Mouse (Mus musculus): Measurements from ENCODE around the gene Gid4. TPM values are rescaled to one million over a fixed set of nuclear protein-coding genes. Genes with fewer than 3 reads are reported as not detected.

The Gid4 gene
- 23.6 and 25.9 TPM in 2 replicates for polyA plus RNA-seq (2015; fragmentation: Nextera tagmentation; extraction: Ambion mirVana)

GRCm38 (mm10) chr11:60416963-60417716 is at the start of gene Gid4:
Gene Gid4 (plus strand): TSS chr11:60417145.
- no peaks in the 10 kb centered on the region for H3K36me3 ChIP-seq (replicated peaks)
- H3K9me3 ChIP-seq, result no peaks in the 10 kb centered on the region
- H3K27me3 ChIP-seq (replicated peaks), result no peaks in the 10 kb centered on the region
- peak within 1 kb of the TSS; percentile 94 for H3K4me3 ChIP-seq
- H3K9ac ChIP-seq, result peak within 1 kb of the TSS; percentile 81
- WGBS, result under 1% methylated on average over 70 of the region's 81 CpGs
- peak within 1 kb of the TSS; percentile 83 for H3K4me2 ChIP-seq
- peak; percentile 97 for ATAC-seq (replicated peaks)
- H3K4me1 ChIP-seq, result peaks cover 36% of the 10 kb centered on the region
- H3K27ac ChIP-seq, result peak within 1 kb of the TSS; percentile 89

- H3K4me1 ChIP-seq, result peaks cover 6% of the 10 kb centered on the region; the same call in 1 of the 2 replicates
- no peak overlapping the region for H3K4me2 ChIP-seq
- no peak for ATAC-seq (replicated peaks)
- no peaks in the 10 kb centered on the region for H3K36me3 ChIP-seq (replicated peaks)
- H3K27ac ChIP-seq, result no peak overlapping the region
- no peaks in the 10 kb centered on the region for H3K9me3 ChIP-seq
- no peaks in the 10 kb centered on the region for H3K27me3 ChIP-seq (replicated peaks)
- WGBS, result 82% methylated on average over 3 of the region's 3 CpGs
- H3K9ac ChIP-seq, result no peak overlapping the region
- no peak overlapping the region for H3K4me3 ChIP-seq
These were observed 49.7 kb upstream of the Gid4 start for GRCm38 (mm10) chr11:60367256-60367655.

GRCm38 (mm10) chr11:60368909-60369308 is 48.0 kb upstream of the Gid4 start:
- Histone ChIP-seq H3K9ac (no peak overlapping the region), H3K4me3 (no peak overlapping the region), H3K36me3 (replicated peaks) (no peaks in the 10 kb centered on the region), H3K4me1 (peaks cover 6% of the 10 kb centered on the region; the same call in 1 of the 2 replicates), H3K9me3 (no peaks in the 10 kb centered on the region), H3K27ac (no peak overlapping the region), H3K4me2 (no peak overlapping the region), H3K27me3 (replicated peaks) (no peaks in the 10 kb centered on the region)
- 75% methylated on average over 4 of the region's 4 CpGs for WGBS
- ATAC-seq (replicated peaks), result no peak

- no peak for ATAC-seq (replicated peaks)
- WGBS, result 75% methylated on average over 4 of the region's 4 CpGs
These were observed 47.5 kb upstream of the Gid4 start for GRCm38 (mm10) chr11:60369448-60369847.

GRCm38 (mm10) chr11:60370431-60370830 is 46.5 kb upstream of the Gid4 start:
- Histone ChIP-seq H3K4me2 (no peak overlapping the region), H3K27me3 (replicated peaks) (no peaks in the 10 kb centered on the region), H3K4me1 (peaks cover 6% of the 10 kb centered on the region; the same call in 1 of the 2 replicates), H3K27ac (no peak overlapping the region), H3K9ac (no peak overlapping the region), H3K36me3 (replicated peaks) (no peaks in the 10 kb centered on the region), H3K4me3 (no peak overlapping the region), H3K9me3 (no peaks in the 10 kb centered on the region)
- 84% methylated on average over 13 of the region's 13 CpGs for WGBS
- ATAC-seq (replicated peaks), result no peak

More at GRCm38 (mm10) chr11:60369448-60369847, 47.5 kb upstream of the Gid4 start:
- Histone ChIP-seq H3K4me2 (no peak overlapping the region), H3K27ac (no peak overlapping the region), H3K27me3 (replicated peaks) (no peaks in the 10 kb centered on the region), H3K9me3 (no peaks in the 10 kb centered on the region), H3K36me3 (replicated peaks) (no peaks in the 10 kb centered on the region), H3K9ac (no peak overlapping the region), H3K4me1 (peaks cover 6% of the 10 kb centered on the region; the same call in 1 of the 2 replicates), H3K4me3 (no peak overlapping the region)

- H3K9ac ChIP-seq, result no peak overlapping the region
- H3K36me3 ChIP-seq (replicated peaks), result no peaks in the 10 kb centered on the region
- no peak overlapping the region for H3K27ac ChIP-seq
- no peaks in the 10 kb centered on the region for H3K9me3 ChIP-seq
- H3K4me3 ChIP-seq, result no peak overlapping the region
- no peak overlapping the region for H3K4me2 ChIP-seq
- no peaks in the 10 kb centered on the region for H3K4me1 ChIP-seq
- WGBS, result 86% methylated on average over 6 of the region's 6 CpGs
- ATAC-seq (replicated peaks), result no peak
- no peaks in the 10 kb centered on the region for H3K27me3 ChIP-seq (replicated peaks)
These were observed 42.5 kb upstream of the Gid4 start for GRCm38 (mm10) chr11:60374481-60374880.

GRCm38 (mm10) chr11:60383518-60383917 is 33.4 kb upstream of the Gid4 start:
- no peak overlapping the region for H3K27ac ChIP-seq

GRCm38 (mm10) chr11:60384762-60385421 is 32.1 kb upstream of the Gid4 start:
- Histone ChIP-seq H3K27ac (peak overlapping the region; percentile 83), H3K9ac (peak overlapping the region; percentile 20; the same call in 1 of the 2 replicates), H3K4me1 (peaks cover 20% of the 10 kb centered on the region), H3K4me2 (peak overlapping the region; percentile 46), H3K27me3 (replicated peaks) (no peaks in the 10 kb centered on the region), H3K36me3 (replicated peaks) (no peaks in the 10 kb centered on the region), H3K4me3 (peak overlapping the region; percentile 18), H3K9me3 (no peaks in the 10 kb centered on the region)
- ATAC-seq (replicated peaks), result peak; percentile 85
- WGBS, result 2% methylated on average over 16 of the region's 16 CpGs

More at GRCm38 (mm10) chr11:60383518-60383917, 33.4 kb upstream of the Gid4 start:
- Histone ChIP-seq H3K27me3 (replicated peaks) (no peaks in the 10 kb centered on the region), H3K9me3 (no peaks in the 10 kb centered on the region), H3K36me3 (replicated peaks) (no peaks in the 10 kb centered on the region), H3K4me3 (no peak overlapping the region), H3K4me2 (no peak overlapping the region), H3K9ac (no peak overlapping the region), H3K4me1 (peaks cover 20% of the 10 kb centered on the region)
- WGBS, result 85% methylated on average over 6 of the region's 6 CpGs
- no peak for ATAC-seq (replicated peaks)

- Histone ChIP-seq H3K27ac (peak overlapping the region; percentile 83), H3K4me1 (peaks cover 20% of the 10 kb centered on the region), H3K27me3 (replicated peaks) (no peaks in the 10 kb centered on the region), H3K9me3 (no peaks in the 10 kb centered on the region), H3K36me3 (replicated peaks) (no peaks in the 10 kb centered on the region), H3K4me3 (no peak overlapping the region), H3K9ac (no peak overlapping the region), H3K4me2 (no peak overlapping the region; the same call in 1 of the 2 replicates)
- WGBS, result 70% methylated on average over 5 of the region's 5 CpGs
- ATAC-seq (replicated peaks), result no peak
These were observed 31.0 kb upstream of the Gid4 start for GRCm38 (mm10) chr11:60385946-60386345.

GRCm38 (mm10) chr11:60387944-60388343 is 29.0 kb upstream of the Gid4 start:
- H3K9ac ChIP-seq, result no peak overlapping the region
- H3K4me1 ChIP-seq, result peaks cover 20% of the 10 kb centered on the region
- H3K27ac ChIP-seq, result no peak overlapping the region
- no peaks in the 10 kb centered on the region for H3K9me3 ChIP-seq
- ATAC-seq (replicated peaks), result no peak
- no peaks in the 10 kb centered on the region for H3K36me3 ChIP-seq (replicated peaks)
- H3K27me3 ChIP-seq (replicated peaks), result no peaks in the 10 kb centered on the region
- H3K4me3 ChIP-seq, result no peak overlapping the region
- H3K4me2 ChIP-seq, result no peak overlapping the region
- WGBS, result 89% methylated on average over 2 of the region's 2 CpGs

- no peak overlapping the region for H3K4me2 ChIP-seq
- no peak overlapping the region for H3K4me3 ChIP-seq
- H3K9ac ChIP-seq, result no peak overlapping the region
- no peaks in the 10 kb centered on the region for H3K4me1 ChIP-seq
- no peaks in the 10 kb centered on the region for H3K36me3 ChIP-seq (replicated peaks)
- no peak for ATAC-seq (replicated peaks)
- H3K9me3 ChIP-seq, result no peaks in the 10 kb centered on the region
- no peaks in the 10 kb centered on the region for H3K27me3 ChIP-seq (replicated peaks)
- H3K27ac ChIP-seq, result no peak overlapping the region
- WGBS, result 83% methylated on average over 6 of the region's 6 CpGs
These were observed 25.6 kb upstream of the Gid4 start for GRCm38 (mm10) chr11:60391346-60391745.

- no peaks in the 10 kb centered on the region for H3K27me3 ChIP-seq (replicated peaks)
- no peak overlapping the region for H3K9ac ChIP-seq
- H3K4me3 ChIP-seq, result no peak overlapping the region
- no peak overlapping the region for H3K27ac ChIP-seq
- peaks cover 9% of the 10 kb centered on the region for H3K36me3 ChIP-seq (replicated peaks)
- 64% methylated on average over 6 of the region's 6 CpGs for WGBS
- H3K4me2 ChIP-seq, result no peak overlapping the region
- no peaks in the 10 kb centered on the region for H3K9me3 ChIP-seq
- no peak for ATAC-seq (replicated peaks)
- no peaks in the 10 kb centered on the region for H3K4me1 ChIP-seq
These were observed 20.4 kb upstream of the Gid4 start for GRCm38 (mm10) chr11:60396546-60396945.

All from midbrain, embryonic 15.5 days (tissue).